Mouse (Mus musculus) spleen, postnatal 10 days (tissue): ENCODE results near the gene Dach1.

Experiments used
- DNase-seq, 2 experiments: peaks; one replicate each; pipeline ENCODE4 v3.0.0; 2021 to 2022; ENCODE audit warnings: low spot score in 2 of 2

Gene Dach1

DNA sequence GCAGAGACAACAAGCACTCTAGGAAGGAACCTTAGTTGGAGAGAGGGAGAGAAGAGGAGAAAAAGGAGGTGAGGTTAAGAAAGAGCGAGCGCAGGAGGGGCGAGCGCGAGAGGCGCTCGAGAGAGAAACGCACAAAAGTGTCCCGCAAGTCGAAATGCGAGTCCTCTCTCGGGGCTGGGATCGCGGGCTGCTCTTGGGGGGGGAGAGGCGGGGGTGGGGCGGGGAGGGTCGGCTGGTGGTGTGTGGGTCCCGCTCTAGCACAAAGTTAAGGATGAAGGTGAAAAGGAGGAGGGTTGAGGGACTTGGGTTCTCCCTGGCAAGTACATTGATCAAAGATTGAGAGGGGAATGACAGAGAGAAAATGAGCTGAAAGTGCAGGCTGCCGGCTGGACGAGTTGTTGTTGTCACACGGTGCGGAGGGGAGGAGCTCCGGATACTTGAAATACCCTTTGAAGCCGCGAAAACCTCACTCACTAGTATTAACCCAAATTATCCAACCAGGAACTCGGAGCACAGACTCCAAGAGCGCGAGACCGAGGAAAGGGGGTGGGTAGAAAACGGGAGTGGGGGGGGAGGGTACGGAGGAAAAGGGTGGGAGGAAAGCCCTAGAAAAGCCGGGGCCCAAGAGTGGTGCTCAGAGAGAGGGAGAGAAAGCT is at the start of gene Dach1:
Dach1 (minus strand) TSS at position 345 of the 656 bp plus-strand sequence.
- DNase-seq = peak; percentile 18 to 59

DNA sequence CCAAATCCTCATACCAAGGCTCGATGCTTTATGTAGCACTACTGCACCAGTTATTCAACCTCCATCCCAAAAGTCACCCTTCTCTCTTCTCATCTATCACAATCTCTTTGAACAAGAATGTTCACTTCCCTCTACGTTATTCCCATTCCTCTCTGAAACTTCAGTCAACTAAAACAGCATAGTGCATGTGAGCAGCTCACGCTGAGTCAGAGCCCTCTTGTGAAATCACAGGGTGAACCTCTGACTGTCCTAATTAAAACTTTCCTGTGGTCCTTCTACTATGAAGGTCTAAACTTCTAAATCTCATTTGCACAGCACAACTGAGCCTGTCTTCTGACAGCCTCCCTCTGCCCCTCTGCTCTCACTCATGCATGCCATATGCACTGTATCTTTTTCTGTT is 30.5 kb upstream of the Dach1 start:
- DNase-seq = no peak

DNA sequence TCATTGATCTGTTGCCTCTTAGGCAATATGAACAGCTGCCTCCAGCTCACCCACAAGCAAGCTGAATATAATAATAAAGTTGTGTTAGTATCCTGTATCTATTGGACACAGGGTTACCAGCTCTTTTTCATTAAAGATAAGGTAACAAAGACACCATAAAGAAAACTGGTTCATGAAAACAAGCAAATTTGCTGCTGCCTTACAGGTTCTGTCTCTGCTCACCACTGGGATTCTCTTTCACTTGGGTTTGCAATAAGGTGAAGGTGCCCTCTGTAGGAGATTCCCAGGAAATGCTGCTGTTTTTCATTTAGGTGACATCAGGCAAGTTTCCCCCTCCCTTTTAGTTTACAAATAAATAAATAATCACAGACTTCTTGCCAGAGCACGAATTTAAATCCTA is 12.0 kb upstream of the Dach1 start:
- DNase-seq = no peak

DNA sequence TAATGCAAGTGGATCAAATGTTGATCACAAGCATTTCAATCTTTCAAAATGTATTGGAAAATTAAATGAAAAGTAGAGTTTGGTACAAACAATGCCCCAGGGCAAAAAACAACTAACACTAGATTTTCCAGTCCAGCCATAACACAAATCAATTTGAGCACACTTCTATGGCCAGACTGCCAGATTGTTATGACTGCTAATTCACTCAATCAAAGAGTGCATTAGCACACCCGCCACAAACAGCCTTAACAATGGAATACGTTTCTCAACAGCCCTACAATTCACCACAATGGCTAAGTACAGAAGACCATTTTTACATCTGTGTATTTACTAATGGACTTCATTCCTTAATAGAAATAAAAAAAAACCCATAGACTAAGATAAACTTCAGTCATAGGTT is 4.3 kb upstream of the Dach1 start:
- DNase-seq = no peak

DNA sequence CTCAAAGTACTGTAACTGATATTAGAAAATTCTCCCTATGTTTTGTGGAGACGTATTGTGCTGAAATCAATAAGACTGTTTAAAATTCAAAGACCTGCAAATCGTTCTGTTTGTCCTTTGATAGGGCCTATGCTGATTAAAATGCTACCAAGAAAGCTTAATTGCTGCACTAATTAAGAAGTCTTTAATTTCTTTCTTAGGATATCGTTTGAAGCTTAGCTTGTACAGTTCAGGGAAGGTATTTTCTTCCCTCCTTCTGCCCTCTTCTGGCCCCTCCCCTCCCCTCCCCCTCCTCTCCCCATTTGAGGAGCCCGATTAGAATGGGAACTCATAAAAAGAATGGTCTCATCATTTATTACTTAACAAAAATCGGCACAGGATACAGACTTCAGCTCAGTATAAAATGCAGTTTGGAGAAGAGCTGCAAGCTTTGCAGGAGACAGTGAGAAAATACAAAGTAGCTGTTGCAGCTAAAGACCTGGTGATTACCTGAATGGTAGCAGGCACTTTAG is 2.9 kb upstream of the Dach1 start:
- DNase-seq = no peak

DNA sequence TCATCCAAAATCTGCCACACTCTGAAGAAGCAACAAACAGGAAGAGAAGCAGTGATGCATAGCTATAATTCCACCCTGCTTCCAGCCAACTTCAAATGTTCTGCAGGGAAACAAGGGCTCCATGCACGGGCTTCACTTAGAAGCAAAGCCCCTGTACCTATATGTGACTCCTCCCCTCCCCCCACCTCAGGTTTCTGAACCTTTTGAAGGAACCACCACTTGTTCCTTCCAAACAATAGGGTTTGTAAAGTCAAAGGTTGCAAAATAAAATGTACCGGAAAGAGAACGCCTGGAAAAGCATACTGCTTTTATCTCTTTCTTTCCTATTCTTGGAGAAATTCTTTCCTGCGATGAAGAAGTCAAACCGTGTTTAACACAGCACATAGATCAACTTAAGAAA is 2.3 kb upstream of the Dach1 start:
- no peak for DNase-seq

DNA sequence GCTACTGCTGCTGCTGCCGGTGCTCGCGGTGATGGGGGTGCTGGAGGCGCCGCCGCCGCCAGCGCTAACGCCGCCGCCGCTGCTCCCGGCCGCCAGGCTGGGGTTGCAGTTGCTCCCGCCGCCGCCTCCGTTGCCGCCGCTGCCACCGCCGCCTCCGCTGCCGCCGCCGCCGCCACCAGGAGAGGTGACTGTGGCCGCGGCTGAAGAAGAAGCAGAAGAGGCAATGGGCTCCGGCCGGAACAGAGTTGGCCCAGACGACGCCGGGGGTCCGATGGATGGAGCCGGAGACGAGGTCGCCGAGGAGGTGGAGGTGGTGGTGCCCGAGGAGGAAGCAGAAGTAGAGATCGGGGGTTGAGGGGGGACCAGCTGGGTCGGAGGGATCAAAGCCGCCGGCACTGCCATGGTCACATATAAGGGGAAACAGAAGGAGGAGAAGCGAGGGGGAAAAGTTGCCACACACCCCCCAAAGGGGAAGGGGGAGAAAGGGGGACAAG is 610 bp downstream of the Dach1 start:
- peak; percentile 47 to 54 for DNase-seq

DNA sequence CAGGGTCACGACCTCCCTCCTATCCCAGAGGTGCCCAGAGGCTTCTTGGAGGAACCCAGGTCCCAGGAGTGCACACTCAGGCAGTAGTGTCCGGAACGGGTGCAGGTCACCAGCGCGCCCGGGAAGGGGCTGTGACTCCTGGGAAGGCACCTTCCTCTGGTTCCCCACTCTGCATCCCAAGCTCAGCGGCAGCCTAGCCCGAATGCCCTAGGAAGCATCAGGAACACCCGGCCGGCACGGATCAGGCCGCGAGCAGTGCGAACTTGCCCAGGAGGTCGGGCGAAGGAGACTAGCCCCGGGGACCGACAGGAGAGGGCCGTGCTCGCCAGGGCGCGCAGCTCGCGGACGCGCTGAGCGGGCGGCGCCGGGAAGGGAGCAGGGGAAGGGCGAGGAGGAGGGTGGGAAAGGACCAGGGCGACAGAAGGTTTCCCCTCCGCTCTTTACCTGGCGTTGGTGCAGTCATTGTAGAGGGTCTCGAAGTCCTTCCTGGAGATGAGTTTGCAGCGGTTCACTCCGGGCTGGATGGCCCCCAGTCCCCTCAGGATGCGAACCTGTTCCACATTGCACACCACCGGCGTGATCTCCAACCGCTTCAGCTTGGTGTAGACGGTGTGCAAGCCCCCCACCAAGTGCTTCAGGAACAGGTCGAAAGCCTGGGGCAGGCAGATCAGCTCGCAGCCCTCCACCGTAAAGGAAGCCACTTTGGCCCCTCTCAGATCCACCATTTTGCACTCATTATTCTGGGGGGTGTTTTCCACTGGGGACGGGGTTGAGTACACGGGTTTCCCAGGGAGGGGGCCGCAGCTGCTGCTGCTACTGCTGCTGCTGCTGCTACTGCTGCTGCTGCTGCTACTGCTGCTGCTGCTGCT is 1.3 kb downstream of the Dach1 start:
- peak; percentile 54 to 56 for DNase-seq

DNA sequence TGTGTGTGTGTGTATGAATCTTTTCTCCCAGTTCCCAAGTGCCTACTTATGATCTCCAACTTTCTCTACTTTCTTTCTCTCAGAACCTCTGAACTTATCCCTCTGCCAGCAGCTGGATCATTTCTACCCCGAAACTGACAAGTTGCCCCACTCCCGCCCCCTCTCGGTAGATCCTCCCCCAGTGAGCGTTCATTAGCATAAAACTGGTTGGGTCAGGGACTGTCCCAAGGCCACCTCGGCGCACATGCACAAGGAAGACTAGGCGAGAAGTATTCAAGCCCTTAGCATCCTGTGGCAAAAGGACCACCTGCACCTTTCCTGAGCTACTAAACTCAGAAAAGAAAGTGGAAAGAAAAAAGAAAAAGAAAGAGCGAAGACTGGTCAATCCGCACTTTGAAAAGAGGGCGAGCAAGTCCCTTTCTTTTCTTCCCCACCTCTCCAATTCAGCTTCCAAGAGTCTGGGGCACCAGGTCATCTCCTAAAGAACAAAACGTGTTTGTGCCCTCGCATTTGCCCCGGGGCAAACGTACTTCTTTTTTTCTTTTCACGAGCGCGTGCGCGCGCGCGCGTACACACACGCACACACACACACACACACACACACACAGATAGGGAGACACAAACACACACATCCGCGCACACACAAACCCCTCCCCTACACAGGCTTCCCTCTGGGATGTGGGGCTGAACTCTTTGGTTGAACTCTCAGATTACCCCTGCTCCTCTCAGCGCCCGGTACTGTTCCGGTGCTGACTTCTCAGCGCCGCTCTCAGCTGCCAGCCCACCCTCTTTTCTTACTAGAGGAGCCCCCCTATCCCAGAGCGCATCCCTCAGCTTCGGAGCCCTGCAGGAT is 2.2 kb downstream of the Dach1 start:
- DNase-seq = peak; percentile 24 to 65

DNA sequence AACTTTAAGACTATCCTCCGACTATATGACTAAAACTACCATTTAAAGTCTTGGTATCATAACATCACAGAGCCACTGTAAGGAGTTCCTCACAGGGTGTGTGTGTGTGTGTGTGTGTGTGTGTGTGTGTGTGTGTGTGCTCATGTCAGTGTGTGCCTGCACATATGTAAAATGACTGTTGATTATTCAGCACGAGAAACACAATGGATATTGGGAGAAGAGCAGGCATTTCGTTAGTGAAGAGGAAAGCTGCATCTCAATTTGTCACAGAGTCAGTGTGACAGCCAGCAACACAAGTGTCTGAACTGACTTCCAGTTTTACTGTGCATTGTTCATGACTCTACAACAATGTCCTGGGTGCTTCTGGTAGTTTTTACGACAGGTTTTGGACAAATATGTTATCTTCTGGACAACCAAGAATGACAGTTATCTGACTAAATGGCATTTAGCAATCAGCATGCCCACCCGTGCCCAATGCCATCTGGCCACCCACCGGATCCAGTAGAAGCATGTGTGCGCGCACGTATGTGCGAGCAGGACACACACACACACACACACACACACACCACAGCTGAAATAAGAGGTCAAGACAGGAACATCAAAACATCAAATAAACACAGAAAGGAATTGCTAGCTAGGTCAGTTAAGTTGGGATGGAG is 3.1 kb downstream of the Dach1 start:
- DNase-seq = peak in 1 of 2 experiments; percentile 12

DNA sequence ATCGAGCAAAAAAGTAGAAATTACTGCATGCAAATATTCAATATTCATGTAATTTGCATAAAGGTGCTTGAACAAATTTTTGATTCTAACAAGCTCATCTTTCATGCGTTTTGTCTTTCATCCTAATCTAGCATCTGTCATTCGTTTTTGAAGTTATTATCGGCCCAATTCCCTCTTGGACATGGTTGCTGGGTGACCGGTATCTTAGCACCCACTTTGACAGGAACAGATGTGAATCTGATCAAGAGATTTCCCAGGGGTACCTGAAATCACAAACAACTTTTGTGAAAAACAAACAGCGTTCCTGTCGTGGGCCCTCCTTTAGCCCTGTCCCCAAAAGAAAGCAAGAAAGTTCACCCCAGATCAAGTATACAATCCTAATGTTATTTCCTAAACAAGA is 12.8 kb downstream of the Dach1 start:
- DNase-seq = no peak

DNA sequence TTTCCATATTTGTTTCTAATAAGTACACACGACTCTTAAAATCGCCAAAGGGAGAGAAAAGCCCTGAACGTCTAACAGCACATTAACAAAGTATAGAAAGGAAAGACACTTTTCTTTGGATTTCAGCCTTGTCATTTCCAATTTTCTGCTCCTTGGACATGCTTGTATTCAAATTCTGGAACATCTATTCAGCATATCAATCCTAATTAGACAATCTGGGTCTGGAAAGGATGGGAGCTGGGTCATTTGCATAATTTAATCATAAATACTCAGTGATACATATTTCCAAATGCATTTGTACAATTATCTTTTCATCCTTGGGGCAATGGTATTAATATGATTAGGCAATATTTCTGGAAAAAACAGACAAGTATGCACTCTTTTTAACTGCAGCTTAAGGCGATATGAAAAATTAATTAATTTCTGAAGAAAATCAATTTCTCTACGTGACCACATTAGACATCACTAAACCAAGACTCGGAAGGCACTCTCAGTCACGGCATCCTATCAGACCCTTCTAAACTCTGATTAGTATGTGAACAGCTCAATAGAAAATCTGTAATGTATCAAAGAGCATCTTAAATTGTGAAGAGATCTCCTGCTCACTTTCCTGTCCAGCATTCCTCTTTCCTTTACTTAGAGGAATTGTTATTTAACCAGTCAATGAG is 13.7 kb downstream of the Dach1 start:
- DNase-seq = no peak

DNA sequence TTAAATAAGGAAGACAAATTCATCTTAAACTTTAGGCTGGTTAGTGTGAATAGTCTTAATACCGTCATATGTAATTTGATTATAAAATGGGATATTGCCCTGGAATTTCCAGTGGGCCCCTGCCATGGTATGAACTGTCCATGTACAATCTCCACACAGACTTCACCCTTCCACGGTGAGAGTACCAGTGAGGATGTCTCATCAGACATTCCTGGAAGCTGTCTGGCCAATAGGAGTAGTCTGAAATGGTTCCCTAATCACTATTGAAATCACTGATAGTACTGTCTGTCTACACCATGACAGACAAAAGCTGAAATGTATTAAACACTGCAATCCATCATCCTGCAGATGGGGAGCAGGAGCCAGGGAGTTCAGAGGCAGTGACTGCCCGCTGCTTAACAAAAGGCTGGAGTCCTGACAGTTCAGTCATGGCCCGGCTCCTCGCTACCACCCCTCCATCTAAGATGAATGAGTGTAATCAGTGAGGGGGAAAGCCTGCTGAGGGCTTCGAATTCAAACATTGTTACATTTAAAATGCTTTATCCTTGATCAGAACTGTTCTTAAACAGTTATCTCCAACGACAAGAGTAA is 14.6 kb downstream of the Dach1 start:
- DNase-seq = no peak

DNA sequence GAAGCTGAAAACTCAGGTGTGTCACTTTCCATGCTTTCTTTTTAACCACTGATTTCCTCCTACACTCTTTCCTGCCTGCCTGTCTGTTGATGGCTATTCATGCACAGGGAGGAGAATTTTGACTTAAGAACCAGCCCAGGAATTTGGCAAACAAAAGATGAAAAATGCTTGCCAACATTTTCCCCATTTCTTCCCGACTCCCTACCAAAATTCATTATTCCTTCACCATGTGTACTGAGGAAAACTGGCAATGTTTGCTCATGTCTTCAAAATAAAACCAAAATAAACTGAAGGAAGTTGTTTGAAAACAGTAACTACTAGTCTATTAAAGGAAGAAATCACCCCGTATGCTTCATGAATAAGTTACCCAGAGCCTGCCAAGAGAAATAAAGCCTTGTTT is 27.8 kb downstream of the Dach1 start:
- no peak for DNase-seq

DNA sequence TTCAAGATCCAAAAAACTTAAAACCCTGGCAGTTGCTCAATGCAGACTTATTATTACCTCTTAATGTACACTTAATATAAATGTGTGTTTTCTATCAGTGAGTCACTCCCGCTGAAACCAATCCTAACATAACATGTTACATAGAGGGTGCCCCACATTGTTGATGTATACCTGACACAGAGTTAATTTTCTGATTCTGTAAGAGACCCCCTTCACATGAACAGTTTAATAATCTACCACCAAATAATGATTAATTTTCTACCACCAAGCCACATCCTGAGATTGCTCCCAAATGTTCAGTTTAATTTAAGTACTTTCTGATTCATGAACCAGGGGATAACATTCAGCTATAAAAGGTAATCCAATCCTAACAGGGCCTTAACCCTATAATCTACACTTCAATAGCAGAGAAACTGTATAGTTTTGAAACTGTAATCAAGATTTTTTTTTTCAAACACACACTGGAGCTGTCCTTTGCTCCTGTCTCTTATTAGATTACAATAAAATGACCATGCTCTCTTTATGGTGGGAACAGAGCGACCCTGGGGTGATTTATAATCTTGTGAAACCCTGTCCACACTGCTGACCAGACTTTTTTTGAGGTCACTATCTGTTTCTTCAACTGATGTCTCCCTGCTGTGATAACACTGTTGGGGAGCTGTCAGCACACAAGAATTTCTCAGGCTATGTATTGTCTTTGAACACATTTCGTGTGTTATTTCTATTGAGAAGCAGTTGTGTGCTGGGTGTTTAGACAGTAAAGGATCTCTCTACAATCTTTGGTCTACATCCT is 30.5 kb downstream of the Dach1 start:
- no peak for DNase-seq

DNA sequence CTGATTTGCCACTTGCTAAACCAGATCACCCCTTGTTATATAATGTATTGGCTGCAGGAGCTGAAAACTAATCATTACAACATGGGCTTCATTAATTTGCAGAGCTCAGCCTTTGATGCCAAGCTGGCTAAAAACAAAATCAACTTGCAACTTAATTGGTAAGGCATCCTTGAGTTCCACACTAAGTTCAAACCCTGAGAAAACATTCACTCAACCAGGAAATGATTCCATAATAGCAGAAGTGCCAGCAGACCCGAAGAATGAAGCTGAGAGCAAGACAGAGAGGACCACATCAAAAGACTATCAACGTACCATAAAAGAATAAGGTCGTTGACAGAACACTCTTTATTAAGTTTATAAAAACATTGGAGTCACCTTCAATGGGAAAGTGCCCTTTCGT is 35.0 kb downstream of the Dach1 start:
- DNase-seq = no peak

DNA sequence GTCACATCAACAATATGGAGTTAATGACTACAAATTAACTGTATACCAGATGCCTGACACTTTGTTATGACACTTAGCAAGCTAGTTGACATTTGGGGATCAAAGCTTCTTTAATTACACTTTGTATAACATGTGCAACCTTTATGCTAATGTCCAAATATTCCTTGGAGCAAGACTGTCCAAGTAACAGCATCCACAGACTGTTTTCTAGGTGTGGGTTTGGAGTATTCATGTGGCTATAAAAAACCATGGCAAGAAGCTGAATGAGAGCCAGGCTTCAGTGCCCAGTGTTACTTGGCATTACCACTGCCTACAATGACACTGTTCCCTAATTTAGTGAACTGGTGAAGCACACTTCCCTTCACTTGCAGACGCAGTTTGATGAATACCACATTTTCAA is 46.5 kb downstream of the Dach1 start:
- no peak for DNase-seq

DNA sequence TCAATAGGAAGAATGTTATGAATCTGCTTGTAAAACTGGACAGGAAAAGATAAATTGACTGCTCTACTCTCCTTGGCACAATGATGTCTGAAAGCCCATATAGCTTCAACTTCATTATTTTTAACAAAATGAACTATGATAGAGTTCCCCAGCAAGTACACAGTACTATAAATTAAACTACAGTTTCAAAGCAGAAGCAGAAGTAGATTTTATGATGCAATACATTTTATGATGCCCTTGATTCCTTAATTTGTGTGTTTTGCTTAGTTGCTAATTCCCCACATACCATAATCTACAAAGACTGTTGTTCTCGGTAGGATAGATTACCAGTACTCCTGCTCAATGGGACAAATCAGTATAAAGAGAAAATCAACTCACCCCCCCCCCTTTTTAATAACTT is 52.9 kb downstream of the Dach1 start:
- no peak for DNase-seq

DNA sequence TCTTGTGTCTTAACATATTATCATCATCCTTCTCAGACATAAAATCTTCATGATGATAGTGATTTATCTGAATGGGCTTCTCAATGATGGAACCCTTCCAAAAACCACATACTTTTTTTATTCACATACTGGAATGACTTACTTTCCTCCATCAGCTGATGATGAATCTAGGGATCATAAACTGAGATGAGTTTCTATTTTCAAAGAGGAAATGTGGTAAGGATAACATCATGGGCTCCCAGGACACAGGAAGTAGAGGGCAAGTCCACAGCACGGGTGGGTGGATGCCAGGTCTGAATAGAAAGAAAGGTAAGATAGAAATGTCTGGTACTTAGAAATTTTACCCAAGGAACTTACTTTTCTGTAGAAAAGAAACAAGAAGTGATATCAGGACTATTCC is 56.5 kb downstream of the Dach1 start:
- no peak for DNase-seq

DNA sequence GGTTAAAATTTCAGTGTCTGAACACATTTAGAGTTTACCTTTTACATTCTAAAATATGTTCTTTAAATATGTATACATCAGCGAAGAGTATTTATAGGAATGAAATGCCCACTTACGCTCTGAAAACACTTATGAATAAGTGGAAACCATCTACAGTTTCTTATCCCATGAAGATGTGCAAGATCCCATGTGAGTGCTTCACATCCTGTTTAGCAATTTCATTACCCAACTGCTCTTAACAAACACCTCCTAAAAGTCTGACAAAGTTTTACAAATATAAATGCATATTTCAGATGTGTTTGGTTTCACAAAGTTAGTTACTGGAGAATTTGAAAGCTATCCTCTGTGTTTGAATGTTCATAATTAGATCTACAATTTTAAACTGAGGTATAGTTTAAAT is 59.6 kb downstream of the Dach1 start:
- DNase-seq = no peak
